Mouse (Mus musculus): ENCODE results near the gene Pkig.
"Not testable (repeated sequence)": the region's sequence is repeated elsewhere in the genome, so short reads cannot be mapped to it uniquely, and the experiment has no call there.

GRCm38 (mm10) chr2:163655699-163656098 lies 2.5 kb upstream of the Pkig start:
- not testable (repeated sequence) for TF ChIP-seq CTCF (IDR thresholded peaks at IDR 0.05 in 2 of 3, conservative IDR thresholded peaks at IDR 0.05 in 1 of 3; ENCODE audit: control insufficient read depth in 1 of 3, insufficient read depth in 1 of 3, low read depth in 2 of 3, low read length in 3 of 3, poor library complexity in 1 of 3, severe bottlenecking in 1 of 3); TAL1 (IDR thresholded peaks at IDR 0.05; ENCODE audit: low read length); EP300 (IDR thresholded peaks at IDR 0.05; ENCODE audit: low read depth in 1 of 2, low read length in 2 of 2); POLR2AphosphoS5 (IDR thresholded peaks at IDR 0.05; ENCODE audit: borderline replicate concordance, low read depth, low read length); ZMIZ1 (IDR thresholded peaks at IDR 0.05; ENCODE audit: low read depth, low read length); KAT2A (conservative IDR thresholded peaks at IDR 0.05; ENCODE audit: low read depth, low read length); TCF12 (IDR thresholded peaks at IDR 0.05; ENCODE audit: low read depth, low read length); RAD21 (IDR thresholded peaks at IDR 0.05; ENCODE audit: low read depth, low read length)
